Mouse (Mus musculus) gastrocnemius, postnatal 14 days (tissue): ENCODE data around the gene 1700102P08Rik. TPM values are rescaled to one million over a fixed set of nuclear protein-coding genes. Genes with fewer than 3 reads are reported as not detected.

ENCODE experiments used
- DNase-seq: peaks from one replicate; pipeline ENCODE4 v3.0.0; 2021; ENCODE audit warnings: mixed read lengths
- intact Hi-C: fragments of 180-260 bp; cut with DNase I; formaldehyde crosslinking; loops from one replicate; pipeline ENCODE4 v1.15.1; 2025; ENCODE audit warnings: low total_unique reads
- total RNA-seq, 2 experiments: library from RNA; stranded (reverse); gene quantifications; 2 replicates each; pipeline ENCODE4 v1.2.3; 2021

1700102P08Rik gene
- total RNA-seq, 2 experiments from 2014 or later, result 0.31 to 0.42 TPM

- intact Hi-C loops, result no loop called here
- no peak for DNase-seq
Observed at GRCm38 (mm10) chr9:108403081-108403480, 10.5 kb downstream of the 1700102P08Rik start.

GRCm38 (mm10) chr9:108404451-108404850, 11.8 kb downstream of the 1700102P08Rik start:
- no peak for DNase-seq
- intact Hi-C loops, result no loop called here

- intact Hi-C loops, result no loop called here
- DNase-seq, result no peak
Observed at GRCm38 (mm10) chr9:108409535-108409934, 16.9 kb downstream of the 1700102P08Rik start.

GRCm38 (mm10) chr9:108411381-108411942, 18.9 kb downstream of the 1700102P08Rik start:
- DNase-seq, result no peak
- intact Hi-C loops, result no loop called here

GRCm38 (mm10) chr9:108412221-108412620, 19.6 kb downstream of the 1700102P08Rik start:
- intact Hi-C loops, result no loop called here

GRCm38 (mm10) chr9:108428384-108428783, 35.8 kb downstream of the 1700102P08Rik start, which contains the start of gene Ccdc36:
Gene Ccdc36, minus strand, starts transcription at chr9:108428484.
- intact Hi-C loops, result no loop called here
- DNase-seq, result no peak

More at GRCm38 (mm10) chr9:108412221-108412620, 19.6 kb downstream of the 1700102P08Rik start:
- DNase-seq, result peak; percentile 24

- DNase-seq, result no peak
- intact Hi-C loops, result no loop called here
Observed at GRCm38 (mm10) chr9:108431431-108432067, 38.9 kb downstream of the 1700102P08Rik start.

- DNase-seq, result no peak
- intact Hi-C loops, result no loop called here
Observed at GRCm38 (mm10) chr9:108436182-108436581, 43.6 kb downstream of the 1700102P08Rik start, which contains the start of gene BC048562. Gene BC048562, plus strand, starts transcription at chr9:108436482.

- intact Hi-C loops, result no loop called here
- DNase-seq, result no peak
Observed at GRCm38 (mm10) chr9:108439176-108439575, 46.6 kb downstream of the 1700102P08Rik start.

GRCm38 (mm10) chr9:108440485-108440884, 47.9 kb downstream of the 1700102P08Rik start:
- DNase-seq, result no peak
- intact Hi-C loops, result no loop called here

- intact Hi-C loops, result no loop called here
- DNase-seq, result no peak
Observed at GRCm38 (mm10) chr9:108441236-108441919, 48.8 kb downstream of the 1700102P08Rik start.

GRCm38 (mm10) chr9:108445125-108445524, 52.5 kb downstream of the 1700102P08Rik start:
- DNase-seq, result no peak
- intact Hi-C loops, result no loop called here

GRCm38 (mm10) chr9:108449860-108450259, 57.3 kb downstream of the 1700102P08Rik start:
- peak; percentile 36 for DNase-seq
- intact Hi-C loops, result no loop called here

GRCm38 (mm10) chr9:108450292-108451169, 57.9 kb downstream of the 1700102P08Rik start:
- intact Hi-C loops, result no loop called here
- DNase-seq, result no peak

GRCm38 (mm10) chr9:108451170-108451493, 58.5 kb downstream of the 1700102P08Rik start:
- DNase-seq, result no peak
- intact Hi-C loops, result no loop called here

GRCm38 (mm10) chr9:108451519-108452160, 59.0 kb downstream of the 1700102P08Rik start:
- no peak for DNase-seq
- intact Hi-C loops, result no loop called here

GRCm38 (mm10) chr9:108452291-108452906, 59.8 kb downstream of the 1700102P08Rik start:
- intact Hi-C loops, result no loop called here
- DNase-seq, result peak; percentile 89

GRCm38 (mm10) chr9:108452911-108453310, 60.3 kb downstream of the 1700102P08Rik start:
- no peak for DNase-seq
- intact Hi-C loops, result no loop called here

- intact Hi-C loops, result no loop called here
- DNase-seq, result no peak
Observed at GRCm38 (mm10) chr9:108453458-108453857, 60.9 kb downstream of the 1700102P08Rik start.
